Mouse (Mus musculus): ENCODE measurements around the gene Pard3.

DNA sequence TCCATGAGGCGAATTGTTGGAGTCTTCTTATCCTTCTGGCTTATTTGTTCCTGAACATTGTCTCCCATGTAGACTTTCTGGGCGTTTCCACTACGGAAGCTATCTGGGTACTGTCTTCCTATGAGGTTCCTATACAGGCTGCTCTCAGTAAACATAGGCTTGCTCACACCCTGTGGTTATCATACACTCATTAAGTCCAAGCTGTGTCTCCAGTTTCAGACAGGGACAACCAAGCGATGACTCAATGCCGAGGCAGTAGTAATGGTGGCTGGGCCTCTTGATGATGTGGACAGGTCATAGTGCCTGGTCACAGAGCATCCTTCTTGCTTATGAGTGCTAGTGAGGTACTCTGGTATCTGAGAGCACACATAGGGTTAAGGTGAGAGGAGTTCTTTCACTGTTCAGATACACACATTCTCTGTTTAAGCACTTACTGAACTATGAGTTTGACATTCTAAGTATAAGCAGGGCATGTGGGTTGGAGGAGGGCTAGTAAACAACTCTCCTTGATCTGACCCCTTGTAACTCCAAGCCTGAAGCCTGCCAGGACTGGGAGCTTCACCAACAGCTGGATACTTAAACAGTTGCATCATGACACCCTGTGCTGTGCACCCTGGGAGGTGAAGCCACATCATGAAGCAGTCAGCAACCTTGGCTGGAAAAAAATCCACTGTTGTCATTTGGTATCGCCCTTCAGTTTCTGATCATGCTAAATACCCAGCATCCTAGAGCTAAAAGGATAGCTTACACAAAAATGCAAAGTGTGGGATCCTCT, 385.6 kb downstream of the Pard3 start:
- no peak for TF ChIP-seq POLR2A (IDR thresholded peaks at IDR 0.05; ENCODE audit: control insufficient read depth, extremely low read depth, insufficient read depth, low read length, poor library complexity)
- no peak for TF ChIP-seq CTCF (IDR thresholded peaks at IDR 0.05; ENCODE audit: borderline replicate concordance, control insufficient read depth, extremely low read depth, insufficient read depth, low read length, poor library complexity)
